Mouse (Mus musculus) C3H10T1/2 (cell line): Measurements from ENCODE around the gene Gm14325. TPM values are rescaled to one million over a fixed set of nuclear protein-coding genes. Genes with fewer than 3 reads are reported as not detected.

Experiments
- polyA plus RNA-seq, 2 experiments: library from polyadenylated mRNA; unstranded; fragments of >200 nt; fragmentation: generic; extraction: Trizol; gene quantifications; one replicate each; pipeline ENCODE4 v1.2.1; 2012; ENCODE audit warnings: missing spikeins in 2 of 2

The Gm14325 gene
- 10 to 100 TPM in 1 of 2 experiments, 1 to 10 TPM in 1; 1.3 to 21.9 TPM for polyA plus RNA-seq

GRCm38 (mm10) chr2:177839901-177840663 lies at the start of gene Gm14325:
Gene Gm14325, minus strand, starts transcription at chr2:177840336.

Other genes with a start within 250 kb of the Gm14325 start
- 1 to 10 TPM in 1 of 2 experiments, under 1 TPM in 1; 0.50 to 6.0 TPM for gene Gm14322, start 81.0 kb downstream of the Gm14325 start, polyA plus RNA-seq
- 1 to 10 TPM in 1 of 2 experiments, under 1 TPM in 1; 0.21 to 1.0 TPM for gene Gm14327, start 56.8 kb upstream of the Gm14325 start, polyA plus RNA-seq
- 1 to 10 TPM in 1 of 2 experiments, under 1 TPM in 1; 0.46 to 2.4 TPM for gene Zfp972, start 85.3 kb upstream of the Gm14325 start, polyA plus RNA-seq
- 1 to 10 TPM in 1 of 2 experiments, under 1 TPM in 1; 0.61 to 5.8 TPM for gene Gm14326, start 117.0 kb upstream of the Gm14325 start, polyA plus RNA-seq
- 1 to 10 TPM in 1 of 2 experiments, under 1 TPM in 1; 0.33 to 1.3 TPM for gene Zfp971, start 182.9 kb upstream of the Gm14325 start, polyA plus RNA-seq
- gene Zfp931, start 238.1 kb upstream of the Gm14325 start, polyA plus RNA-seq: 1 to 10 TPM in 1 of 2 experiments, under 1 TPM in 1; 0.36 to 2.7 TPM